Mouse (Mus musculus) adrenal gland, adult 18-20 months (tissue): ENCODE measurements at regions not wholly inside any gene's neighbourhood (a gene's known extent, or its start where the extent isn't known, plus 50 kb on each side); places are given as distances from the start of the nearest gene placed in this dataset.
A peak's percentile ranks its signal among the peaks of the same experiment; 100 is the strongest.

Source experiments
- DNase-seq, 2 experiments: peaks; one replicate each; pipeline ENCODE4 v3.0.0; 2021 to 2022; ENCODE audit warnings: low spot score in 2 of 2

- DNase-seq = no peak
Measured at GRCm38 (mm10) chr4:66622650-66623394, 204.6 kb upstream of the Tlr4 start.

GRCm38 (mm10) chr4:66618811-66619440, 208.5 kb upstream of the Tlr4 start:
- DNase-seq = no peak

- DNase-seq = no peak
Measured at GRCm38 (mm10) chr4:66617743-66618736, 209.3 kb upstream of the Tlr4 start.

GRCm38 (mm10) chr4:66617101-66617500, 210.3 kb upstream of the Tlr4 start:
- DNase-seq = no peak

GRCm38 (mm10) chr4:66604849-66605248, 200.4 kb upstream of the Astn2 start:
- DNase-seq = no peak

- DNase-seq = no peak
Measured at GRCm38 (mm10) chr4:66598737-66599136, 194.3 kb upstream of the Astn2 start.

- DNase-seq = no peak
Measured at GRCm38 (mm10) chr4:66586647-66587046, 182.2 kb upstream of the Astn2 start.

- DNase-seq = no peak
Measured at GRCm38 (mm10) chr4:66586166-66586565, 181.8 kb upstream of the Astn2 start.

- DNase-seq = no peak
Measured at GRCm38 (mm10) chr4:66556936-66557335, 152.5 kb upstream of the Astn2 start.

GRCm38 (mm10) chr4:66550306-66551104, 146.1 kb upstream of the Astn2 start:
- DNase-seq = no peak

- no peak for DNase-seq
Measured at GRCm38 (mm10) chr4:66542833-66543436, 138.5 kb upstream of the Astn2 start.

GRCm38 (mm10) chr4:66524456-66524855, 120.0 kb upstream of the Astn2 start:
- no peak for DNase-seq

GRCm38 (mm10) chr4:66523886-66524245, 119.5 kb upstream of the Astn2 start:
- no peak for DNase-seq

- peak; percentile 6 to 19 for DNase-seq
Measured at GRCm38 (mm10) chr4:66523238-66523885, 119.0 kb upstream of the Astn2 start.

- no peak for DNase-seq
Measured at GRCm38 (mm10) chr4:66522097-66522809, 117.8 kb upstream of the Astn2 start.

GRCm38 (mm10) chr4:66520796-66521195, 116.4 kb upstream of the Astn2 start:
- DNase-seq = no peak

- no peak for DNase-seq
Measured at GRCm38 (mm10) chr4:66515815-66516214, 111.4 kb upstream of the Astn2 start.

- DNase-seq = no peak
Measured at GRCm38 (mm10) chr4:66483496-66483895, 79.1 kb upstream of the Astn2 start.
